Mouse (Mus musculus): ENCODE measurements around the gene H2al1c. TPM values are rescaled to one million over a fixed set of nuclear protein-coding genes. Genes with fewer than 3 reads are reported as not detected.
"Not testable (repeated sequence)": the region's sequence is repeated elsewhere in the genome, so short reads cannot be mapped to it uniquely, and the experiment has no call there.

H2al1c gene
- total RNA-seq (2021) = not detected

GRCm38 (mm10) chrX:11305355-11305754, at the start of gene H2al1c:
Gene H2al1c, plus strand, starts transcription at chrX:11305655.
- DNase-seq = not testable (repeated sequence)

DNA sequence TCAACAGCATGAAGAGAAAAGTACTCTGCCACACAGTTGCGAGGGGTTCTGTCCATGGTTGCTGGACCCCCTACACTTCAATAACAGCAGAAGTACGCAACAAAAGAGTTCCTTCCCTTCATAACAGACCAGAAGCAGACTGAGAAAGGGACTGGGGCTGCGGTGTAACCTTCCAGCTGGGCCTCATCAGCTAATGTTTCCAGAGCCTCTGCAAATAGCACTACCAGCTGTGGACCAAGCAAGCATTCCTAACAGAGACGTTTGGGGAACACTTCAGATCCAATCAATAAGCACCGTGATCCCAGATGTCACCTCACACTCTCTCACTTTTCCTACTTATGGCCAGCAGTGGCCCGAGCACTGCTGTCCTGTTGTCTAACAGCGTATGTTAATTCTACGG, 40.5 kb upstream of the H2al1c start:
- DNase-seq = no peak

DNA sequence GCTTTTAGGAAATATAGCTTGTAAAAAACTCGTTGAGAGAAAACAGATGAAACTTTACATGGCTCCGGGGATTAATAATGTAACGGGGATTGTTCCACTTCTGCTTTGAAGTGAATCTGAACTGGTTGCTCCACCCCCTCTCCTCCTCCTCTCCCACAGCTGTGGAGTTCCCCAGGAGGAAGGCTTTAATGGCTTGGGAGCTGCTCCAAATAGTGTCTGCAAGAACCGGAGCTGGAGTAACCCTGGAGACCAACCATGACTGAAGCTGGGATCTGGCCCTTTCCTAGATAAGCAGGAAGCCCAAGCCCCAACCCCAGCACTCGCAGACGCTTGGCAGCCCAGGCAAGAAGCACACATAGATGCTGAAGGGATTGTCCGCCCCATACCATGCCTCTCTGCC, 37.7 kb upstream of the H2al1c start:
- DNase-seq = peak; percentile 32

DNA sequence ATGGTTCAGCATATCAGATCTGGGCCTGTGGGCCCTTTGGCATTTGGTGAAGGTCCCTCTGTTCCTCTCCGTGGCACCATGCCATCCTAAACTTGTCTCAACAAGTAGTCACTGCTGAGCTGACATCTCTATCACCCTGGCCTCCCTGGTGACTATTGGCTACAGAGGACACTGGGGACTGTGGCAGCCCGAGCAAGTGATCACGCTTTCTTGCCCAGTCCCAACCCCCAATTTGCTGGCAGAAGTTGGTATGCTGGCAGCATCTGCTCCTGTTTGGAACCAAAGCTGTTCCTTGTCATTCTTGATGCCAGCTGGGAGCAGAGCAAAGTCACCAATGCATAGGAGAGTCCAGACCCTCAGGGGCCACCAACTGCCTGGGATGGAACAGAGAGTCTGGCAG, 36.4 kb upstream of the H2al1c start:
- DNase-seq = peak; percentile 35

DNA sequence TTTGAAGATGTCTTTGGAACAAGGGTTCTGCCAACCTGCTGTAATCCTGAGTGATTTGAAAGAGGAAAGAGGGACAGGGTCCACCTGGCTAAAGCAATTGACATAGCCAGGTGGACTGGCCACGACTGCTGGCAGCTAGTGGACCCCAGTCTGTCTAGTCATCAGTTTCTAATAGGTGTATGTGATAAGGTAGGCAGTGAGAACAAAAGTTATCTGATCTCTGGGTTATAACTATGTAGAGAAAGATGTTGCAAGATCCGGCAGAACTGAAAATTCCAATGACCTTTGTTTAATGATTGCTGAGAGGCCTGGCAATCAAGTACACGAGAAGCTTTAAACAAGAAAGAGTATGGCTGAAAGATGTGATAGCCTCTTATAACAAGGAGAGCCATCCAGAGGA, 32.3 kb upstream of the H2al1c start:
- DNase-seq = no peak

- no peak for DNase-seq
Measured at GRCm38 (mm10) chrX:11277083-11277482, 28.4 kb upstream of the H2al1c start.

DNA sequence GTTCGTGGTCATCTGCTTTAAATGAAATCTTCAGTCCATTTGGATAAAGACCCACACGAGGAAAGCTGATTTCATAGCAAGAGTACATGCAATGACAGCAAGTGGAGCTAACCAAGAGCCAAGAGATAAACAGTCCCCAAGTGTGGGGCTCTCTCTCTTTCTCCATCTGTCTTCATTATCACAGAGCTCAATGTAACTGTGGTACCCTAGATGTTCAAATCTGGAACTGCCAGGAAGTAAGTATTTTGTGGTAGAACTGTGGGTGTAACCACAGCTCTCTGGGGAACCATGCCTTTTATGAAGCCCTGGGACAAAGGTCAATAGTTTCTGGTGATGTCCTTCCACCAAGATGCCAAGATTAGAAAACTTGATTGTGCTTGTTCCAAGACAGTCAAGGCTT, 24.7 kb upstream of the H2al1c start:
- DNase-seq = no peak

DNA sequence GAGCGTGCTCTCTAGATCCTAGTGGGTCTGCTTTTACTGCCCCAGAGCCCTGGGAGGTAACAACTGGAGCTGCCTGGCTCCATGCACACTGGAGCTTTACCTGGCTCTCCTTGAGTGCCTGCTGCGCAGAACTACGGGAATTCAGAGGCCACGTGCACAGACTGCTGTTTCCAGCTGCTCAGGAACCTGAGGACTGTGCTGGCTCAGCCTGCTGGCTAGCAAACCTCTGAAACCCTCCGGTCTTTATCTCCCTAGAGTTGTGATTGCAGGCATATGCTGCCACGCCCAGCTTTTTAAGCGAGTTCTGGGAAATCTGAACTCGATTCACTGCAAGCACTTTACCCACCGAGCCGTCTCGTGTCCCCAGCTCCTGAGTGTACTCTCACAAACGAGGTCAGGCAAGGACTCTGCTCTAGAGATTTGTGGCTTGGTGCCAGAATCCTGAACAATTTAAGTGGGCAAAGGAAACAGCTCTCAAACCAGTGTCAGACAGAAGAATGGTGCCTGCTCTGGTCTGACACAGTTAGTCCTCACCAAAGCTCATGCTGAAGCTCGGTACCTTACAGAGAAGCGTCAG, 17.1 kb upstream of the H2al1c start:
- peak; percentile 55 for DNase-seq

GRCm38 (mm10) chrX:11289244-11289643, 16.2 kb upstream of the H2al1c start:
- DNase-seq = no peak

- DNase-seq = not testable (repeated sequence)
Measured at GRCm38 (mm10) chrX:11298957-11299356, 6.5 kb upstream of the H2al1c start, which contains the start of gene H2al1a. Gene H2al1a, plus strand, starts transcription at chrX:11299257.

DNA sequence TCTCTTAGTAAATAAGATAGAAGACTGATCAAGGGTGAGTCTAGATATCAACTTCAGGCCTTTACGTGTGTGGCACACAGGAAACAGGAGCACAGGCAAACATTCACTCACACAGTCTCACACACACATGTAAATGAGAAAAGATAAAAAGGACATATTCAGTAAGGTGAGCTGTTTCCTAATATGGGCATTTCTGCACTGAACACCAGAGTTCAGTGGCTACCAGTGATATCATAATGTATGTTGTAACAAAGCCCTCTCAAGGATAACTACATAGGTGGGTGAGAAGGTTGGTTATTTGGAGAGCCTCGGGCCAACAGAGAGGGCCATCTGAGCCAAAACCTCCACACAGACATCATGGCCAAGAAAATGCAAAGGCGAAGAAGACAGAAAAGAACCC, 3.3 kb upstream of the H2al1c start, which contains the start of gene H2al1b:
TSS of gene H2al1b (plus strand) at position 301 of the 400 bp plus-strand sequence.
- not testable (repeated sequence) for DNase-seq

- not testable (repeated sequence) for DNase-seq
Measured at GRCm38 (mm10) chrX:11308524-11308923, 3.1 kb downstream of the H2al1c start, which contains the start of gene H2al1d. Gene H2al1d, plus strand, starts transcription at chrX:11308824.

DNA sequence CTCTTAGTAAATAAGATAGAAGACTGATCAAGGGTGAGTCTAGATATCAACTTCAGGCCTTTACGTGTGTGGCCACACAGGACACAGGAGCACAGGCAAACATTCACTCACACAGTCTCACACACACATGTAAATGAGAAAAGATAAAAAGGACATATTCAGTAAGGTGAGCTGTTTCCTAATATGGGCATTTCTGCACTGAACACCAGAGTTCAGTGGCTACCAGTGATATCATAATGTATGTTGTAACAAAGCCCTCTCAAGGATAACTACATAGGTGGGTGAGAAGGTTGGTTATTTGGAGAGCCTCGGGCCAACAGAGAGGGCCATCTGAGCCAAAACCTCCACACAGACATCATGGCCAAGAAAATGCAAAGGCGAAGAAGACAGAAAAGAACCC, 6.2 kb downstream of the H2al1c start, which contains the start of gene H2al1e:
TSS of gene H2al1e (plus strand) at position 301 of the 400 bp plus-strand sequence.
- DNase-seq = not testable (repeated sequence)

DNA sequence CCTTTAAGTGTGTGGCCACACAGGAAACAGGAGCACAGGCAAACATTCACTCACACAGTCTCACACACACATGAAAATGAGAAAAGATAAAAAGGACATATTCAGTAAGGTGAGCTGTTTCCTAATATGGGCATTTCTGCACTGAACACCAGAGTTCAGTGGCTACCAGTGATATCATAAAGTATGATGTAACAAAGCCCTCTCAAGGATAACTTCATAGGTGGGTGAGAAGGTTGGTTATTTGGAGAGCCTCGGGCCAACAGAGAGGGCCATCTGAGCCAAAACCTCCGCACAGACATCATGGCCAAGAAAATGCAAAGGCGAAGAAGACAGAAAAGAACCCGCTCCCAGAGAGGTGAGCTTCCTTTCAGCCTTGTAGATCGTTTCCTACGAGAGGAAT, 9.4 kb downstream of the H2al1c start, which contains the start of gene H2al1f:
TSS of gene H2al1f (plus strand) at position 301 of the 400 bp plus-strand sequence.
- not testable (repeated sequence) for DNase-seq

DNA sequence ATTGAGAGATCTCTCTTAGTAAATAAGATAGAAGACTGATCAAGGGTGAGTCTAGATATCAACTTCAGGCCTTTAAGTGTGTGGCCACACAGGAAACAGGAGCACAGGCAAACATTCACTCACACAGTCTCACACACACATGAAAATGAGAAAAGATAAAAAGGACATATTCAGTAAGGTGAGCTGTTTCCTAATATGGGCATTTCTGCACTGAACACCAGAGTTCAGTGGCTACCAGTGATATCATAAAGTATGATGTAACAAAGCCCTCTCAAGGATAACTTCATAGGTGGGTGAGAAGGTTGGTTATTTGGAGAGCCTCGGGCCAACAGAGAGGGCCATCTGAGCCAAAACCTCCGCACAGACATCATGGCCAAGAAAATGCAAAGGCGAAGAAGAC, 12.5 kb downstream of the H2al1c start, which contains the start of gene H2al1g:
TSS of gene H2al1g (plus strand) at position 301 of the 400 bp plus-strand sequence.
- not testable (repeated sequence) for DNase-seq

DNA sequence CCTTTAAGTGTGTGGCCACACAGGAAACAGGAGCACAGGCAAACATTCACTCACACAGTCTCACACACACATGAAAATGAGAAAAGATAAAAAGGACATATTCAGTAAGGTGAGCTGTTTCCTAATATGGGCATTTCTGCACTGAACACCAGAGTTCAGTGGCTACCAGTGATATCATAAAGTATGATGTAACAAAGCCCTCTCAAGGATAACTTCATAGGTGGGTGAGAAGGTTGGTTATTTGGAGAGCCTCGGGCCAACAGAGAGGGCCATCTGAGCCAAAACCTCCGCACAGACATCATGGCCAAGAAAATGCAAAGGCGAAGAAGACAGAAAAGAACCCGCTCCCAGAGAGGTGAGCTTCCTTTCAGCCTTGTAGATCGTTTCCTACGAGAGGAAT, 15.7 kb downstream of the H2al1c start, which contains the start of gene H2al1h:
TSS of gene H2al1h (plus strand) at position 301 of the 400 bp plus-strand sequence.
- not testable (repeated sequence) for DNase-seq

GRCm38 (mm10) chrX:11324359-11324758, 18.9 kb downstream of the H2al1c start, which contains the start of gene H2al1i:
Gene H2al1i, plus strand, starts transcription at chrX:11324659.
- DNase-seq = not testable (repeated sequence)

DNA sequence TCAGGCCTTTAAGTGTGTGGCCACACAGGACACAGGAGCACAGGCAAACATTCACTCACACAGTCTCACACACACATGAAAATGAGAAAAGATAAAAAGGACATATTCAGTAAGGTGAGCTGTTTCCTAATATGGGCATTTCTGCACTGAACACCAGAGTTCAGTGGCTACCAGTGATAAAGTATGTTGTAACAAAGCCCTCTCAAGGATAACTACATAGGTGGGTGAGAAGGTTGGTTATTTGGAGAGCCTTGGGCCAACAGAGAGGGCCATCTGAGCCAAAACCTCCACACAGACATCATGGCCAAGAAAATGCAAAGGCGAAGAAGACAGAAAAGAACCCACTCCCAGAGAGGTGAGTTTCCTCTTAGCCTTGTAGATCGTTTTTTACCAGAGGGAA, 22.1 kb downstream of the H2al1c start, which contains the start of gene H2al1j:
TSS of gene H2al1j (plus strand) at position 301 of the 400 bp plus-strand sequence.
- not testable (repeated sequence) for DNase-seq

GRCm38 (mm10) chrX:11345762-11346161, 40.3 kb downstream of the H2al1c start:
- no peak for DNase-seq

DNA sequence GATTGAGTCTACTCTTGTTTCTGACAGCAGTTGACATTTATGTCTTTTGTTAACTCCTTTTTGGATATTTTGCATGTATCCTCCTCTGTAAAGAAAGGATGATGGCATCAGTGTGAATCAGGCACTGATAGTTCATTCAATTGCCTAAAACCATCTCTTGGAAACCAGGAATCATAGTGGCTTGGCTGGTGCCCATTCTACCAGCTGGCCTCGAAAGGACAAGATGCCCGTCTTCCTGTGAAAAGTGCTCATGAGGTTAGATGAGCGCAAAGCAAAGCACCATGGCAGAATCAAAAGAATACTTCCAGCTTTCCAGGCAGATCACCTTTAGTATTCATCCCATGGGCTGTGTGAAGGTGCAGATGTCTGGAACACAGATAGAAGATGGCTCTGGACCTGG, 41.3 kb downstream of the H2al1c start:
- no peak for DNase-seq
